Mouse (Mus musculus): ENCODE data around the gene Ptpn7.

Ptpn7 gene

DNA sequence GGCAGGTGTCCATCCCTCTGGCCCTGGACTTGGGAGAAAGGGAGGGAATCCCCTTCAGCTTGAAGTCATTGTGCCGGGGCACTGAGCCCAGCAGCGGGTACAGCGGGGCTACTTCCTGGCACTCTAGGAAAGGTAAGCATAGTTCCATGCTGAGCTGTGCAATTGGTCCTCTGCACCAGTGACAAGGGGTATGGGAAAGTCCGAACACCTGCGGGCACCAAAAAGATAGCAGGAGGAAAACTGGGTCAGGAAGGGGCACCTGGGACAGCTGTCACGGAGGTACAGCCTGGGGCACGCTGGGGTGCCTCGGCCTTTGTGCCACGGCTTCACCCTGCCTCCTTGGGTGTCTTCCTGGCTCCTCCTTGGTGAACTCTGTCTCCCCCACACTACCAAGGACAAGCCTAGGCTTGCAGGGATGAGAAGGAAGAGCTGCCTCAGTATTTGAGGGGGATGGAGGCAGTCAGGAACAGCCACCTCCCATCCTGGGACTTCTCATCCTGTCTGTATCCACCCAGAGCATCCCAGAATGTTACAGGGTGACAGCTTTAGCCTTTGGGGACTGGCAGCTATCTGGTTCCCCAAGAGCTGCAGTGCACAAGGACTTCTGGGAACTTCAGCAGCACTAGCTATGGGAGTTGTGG, 2.8 kb upstream of the Ptpn7 start:
- DNase-seq (ENCODE audit: low read depth): peak; percentile 49

DNA sequence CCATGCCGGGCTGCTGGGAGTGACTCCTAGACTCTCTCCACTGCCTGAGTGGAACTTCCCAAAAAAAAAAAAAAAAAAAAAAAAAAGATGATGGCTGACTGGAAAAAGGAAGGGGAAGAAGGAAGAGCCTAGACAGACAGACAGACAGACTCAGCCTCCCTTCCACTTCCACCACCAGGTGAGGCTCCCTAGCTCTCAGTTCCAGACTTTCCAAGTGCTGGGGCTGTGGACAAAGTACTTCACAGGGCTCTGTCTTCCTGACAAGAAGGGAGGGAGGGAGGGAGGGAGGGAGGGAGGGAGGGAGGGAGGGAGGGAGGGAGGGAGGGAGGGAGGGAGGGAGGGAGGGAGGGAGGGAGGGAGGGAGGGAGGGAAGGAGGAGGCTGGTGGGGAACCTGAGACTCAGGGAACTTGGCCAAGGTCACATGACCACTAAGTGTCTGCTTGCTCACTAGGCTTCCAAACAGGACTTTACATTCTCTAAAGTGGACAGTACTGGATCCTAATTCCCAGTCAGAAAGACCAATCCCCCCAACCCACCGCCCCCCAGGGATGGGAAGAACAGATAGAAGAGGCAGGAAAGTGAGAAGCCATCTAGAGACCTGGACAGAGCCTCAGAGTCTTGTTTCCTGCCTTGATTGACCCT, 2.0 kb upstream of the Ptpn7 start:
- no peak for DNase-seq (ENCODE audit: low read depth)

DNA sequence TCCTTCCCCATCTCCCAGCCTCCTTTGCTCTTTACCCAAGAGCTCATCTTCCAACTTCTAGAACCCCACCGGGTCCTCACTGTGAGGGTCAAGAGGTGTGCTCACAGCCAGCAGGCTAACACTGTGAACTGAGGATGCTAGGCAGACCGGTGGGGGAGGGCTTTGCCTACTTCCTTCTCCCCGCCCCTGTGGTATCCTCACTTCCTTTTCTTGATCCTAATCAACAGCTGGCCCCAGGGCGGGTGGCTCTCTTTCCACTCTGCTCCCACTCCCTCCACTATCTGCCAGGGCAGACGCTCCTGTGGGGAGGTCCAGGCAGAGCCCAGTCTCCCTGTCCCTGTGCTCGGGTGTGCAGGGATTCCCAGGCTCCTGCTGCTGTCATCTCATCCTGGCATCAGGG, 1.5 kb upstream of the Ptpn7 start:
- DNase-seq (ENCODE audit: low read depth): peak; percentile 67

DNA sequence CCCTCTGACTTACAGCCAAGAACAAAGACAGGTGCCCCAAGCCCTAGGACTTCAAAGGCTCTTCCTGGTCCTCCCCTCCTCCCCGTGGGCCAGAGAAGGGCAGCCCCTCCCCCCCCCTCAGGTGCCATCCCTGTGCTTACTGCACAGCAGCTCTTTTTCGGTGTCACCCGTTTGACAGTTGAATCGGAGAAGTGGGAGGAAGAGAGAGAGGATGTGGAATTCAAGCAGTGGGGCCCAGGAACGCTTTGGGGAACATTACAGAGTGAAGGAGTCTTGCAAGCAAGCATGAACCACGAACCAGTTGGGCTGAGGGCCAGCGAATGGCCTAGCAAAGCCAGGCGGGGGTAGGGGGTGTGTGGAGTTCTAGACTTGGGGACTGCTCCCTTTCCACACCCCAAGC, 940 bp upstream of the Ptpn7 start:
- DNase-seq (ENCODE audit: low read depth): peak; percentile 47

DNA sequence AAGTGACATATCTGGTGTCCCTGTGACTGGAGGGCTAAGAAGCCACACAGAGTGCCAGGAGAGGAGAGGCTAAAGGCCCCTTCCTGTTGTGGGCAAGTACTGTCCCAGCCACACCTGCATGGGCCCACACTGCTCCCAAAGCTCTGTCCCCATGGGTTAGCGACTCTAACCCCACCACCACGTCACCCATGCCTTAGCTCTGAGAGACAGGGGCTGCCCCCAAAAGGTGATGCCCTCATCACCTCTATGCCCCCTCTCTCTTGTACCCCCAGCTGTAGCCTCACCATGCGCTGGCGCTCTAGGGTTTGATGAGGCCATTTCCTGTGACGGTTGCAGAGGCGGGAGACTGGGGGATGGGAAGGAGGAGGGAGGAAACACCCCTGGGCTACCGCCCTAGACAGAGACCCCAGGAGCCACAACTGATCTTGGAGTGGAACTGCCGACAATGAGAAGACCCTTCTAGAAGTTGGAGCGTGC, 431 bp downstream of the Ptpn7 start:
- peak; percentile 72 for DNase-seq (ENCODE audit: low read depth)

DNA sequence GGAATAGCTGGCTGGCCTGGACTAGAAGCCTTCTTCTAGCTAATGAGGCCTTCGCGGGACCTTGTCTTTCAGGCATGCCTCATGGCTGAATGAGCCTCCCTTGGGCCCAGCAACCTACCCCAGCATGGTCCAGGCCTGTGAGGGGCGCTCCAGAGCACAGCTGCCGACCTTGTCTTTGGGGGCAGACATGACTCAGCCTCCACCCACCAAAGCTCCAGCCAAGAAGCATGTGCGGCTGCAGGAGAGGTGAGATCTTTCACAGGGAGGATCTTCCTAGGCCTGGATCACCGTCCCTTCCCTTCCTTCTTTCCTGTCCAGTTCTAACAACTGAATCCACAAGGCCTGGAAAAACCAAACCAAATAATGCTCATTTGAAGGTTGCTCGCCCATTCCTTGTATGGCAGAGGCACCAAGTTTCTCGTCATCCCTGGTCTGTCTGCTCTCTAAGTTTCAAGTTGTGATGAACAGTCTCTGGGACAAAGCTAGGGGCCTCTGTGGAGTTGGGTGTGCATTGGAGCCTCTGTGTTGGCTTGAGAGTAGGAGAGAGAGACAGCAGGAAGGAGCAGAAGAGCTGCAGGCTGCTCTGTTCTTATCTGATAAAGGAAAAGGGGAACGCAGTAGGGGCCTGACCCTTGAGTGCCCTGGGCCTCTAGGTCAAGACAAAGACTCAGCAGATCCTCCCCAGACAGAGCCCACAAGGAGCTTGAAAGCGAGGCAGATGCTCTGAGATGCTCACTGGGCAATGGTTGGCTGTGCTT, 1.4 kb downstream of the Ptpn7 start:
- no peak for DNase-seq (ENCODE audit: low read depth)

DNA sequence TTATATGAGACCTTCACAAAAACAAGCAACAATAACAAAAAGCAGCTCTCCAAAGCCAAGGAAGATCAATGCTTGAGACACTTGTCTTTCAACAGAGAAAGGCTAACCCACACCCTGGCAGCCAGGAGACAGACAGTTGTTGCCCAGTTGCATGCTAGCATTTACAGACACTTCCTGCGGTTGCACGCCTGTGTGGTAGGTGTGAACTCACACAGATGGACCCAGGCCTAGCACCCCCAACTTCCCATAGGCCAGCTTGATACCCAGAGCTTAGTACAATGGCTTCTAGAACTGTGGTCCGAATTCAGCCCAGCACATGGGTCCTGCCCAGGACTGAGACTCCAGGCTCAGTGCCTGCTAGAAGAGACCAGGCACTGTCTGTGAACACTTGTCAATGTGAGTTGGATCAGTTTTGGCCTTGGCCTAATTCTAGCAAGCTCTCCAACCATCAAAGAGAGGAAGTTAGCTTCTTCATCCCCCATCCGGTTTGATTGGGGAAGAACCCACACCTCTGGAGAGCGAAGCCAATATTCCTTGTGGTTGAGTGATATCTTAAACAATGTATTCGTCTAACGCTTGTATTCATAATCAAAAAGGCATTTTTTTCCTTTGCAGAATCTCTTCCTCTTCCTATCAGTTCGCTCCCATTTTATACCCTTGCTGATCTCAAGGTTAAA, 2.7 kb downstream of the Ptpn7 start:
- DNase-seq (ENCODE audit: low read depth): no peak

DNA sequence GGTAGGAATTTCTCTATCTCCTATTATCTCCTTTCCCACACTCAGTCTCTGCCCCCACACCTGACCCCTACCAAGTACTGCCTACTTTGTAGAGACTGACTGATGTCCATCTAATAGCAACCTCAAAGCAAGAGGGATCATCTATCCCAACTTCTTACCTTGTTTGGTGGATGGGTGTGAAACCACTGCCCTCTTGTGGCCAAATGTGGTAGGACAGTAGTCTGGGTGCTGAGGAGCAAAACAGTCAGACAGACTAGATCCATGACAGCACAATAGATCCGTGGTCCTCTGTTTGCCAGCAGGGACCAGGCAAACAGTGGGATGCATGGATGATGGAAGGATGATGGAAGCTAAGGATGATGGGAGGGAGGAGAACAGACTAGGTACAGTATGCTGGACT, 4.0 kb downstream of the Ptpn7 start:
- DNase-seq (ENCODE audit: low read depth): peak; percentile 92

DNA sequence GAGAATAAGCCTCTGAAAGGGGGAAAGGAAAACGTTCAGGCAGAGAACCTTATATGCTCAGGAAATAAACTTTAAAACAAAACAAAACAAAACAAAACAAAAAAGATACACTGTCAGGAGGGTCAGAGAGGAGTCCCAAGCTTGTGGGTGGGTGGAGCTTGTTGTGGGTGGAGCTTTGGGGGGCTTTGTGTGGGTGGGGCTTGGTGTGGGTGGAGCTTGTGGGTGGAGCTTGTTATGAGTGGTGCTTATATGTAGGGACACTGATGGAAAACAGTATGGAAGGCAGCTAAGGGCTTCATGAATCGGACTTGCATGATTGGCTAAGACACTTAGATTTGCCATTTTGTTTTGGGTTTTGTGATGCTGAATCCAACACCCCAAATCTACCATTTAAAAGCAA, 7.4 kb downstream of the Ptpn7 start:
- peak; percentile 33 for DNase-seq (ENCODE audit: low read depth)

DNA sequence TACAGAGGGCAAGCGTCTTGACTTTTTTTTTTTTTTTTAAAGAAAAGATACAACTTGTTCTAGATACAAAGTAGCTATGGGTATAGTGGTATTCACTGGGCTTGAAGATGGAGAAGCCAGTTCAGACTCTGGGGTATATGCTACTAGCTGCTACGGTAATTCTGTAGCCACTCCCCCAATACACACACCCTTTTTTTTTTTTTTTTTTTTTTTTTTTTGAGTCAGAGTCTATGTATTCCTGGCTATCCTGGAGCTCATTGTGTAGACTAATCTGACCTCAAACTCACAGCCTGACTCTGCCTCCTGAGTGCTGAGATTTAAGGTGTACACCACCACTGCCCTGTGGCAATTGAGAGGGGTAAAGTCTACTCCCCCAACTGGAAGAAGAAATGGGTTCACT, 10.0 kb downstream of the Ptpn7 start:
- no peak for DNase-seq (ENCODE audit: low read depth)

DNA sequence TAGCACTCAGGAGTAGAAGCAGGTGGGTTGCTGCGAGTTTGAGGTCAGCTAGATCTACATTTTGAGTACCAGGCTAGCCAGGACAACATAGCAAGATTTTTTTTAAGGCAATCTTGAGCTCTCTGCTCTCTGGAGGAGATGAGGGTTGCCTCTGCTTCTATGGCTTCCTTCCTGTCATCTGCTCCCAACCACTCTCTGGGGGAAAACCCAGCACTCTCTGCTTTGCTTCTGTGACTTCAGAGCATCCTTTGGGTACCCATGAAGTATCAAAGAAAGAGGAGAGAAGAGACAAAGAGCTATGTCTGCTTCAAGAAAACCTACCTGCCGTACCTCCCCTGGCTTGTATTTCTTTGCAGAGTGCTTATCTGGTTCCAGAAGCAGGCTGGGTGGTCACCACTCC, 11.4 kb downstream of the Ptpn7 start:
- peak; percentile 49 for DNase-seq (ENCODE audit: low read depth)

DNA sequence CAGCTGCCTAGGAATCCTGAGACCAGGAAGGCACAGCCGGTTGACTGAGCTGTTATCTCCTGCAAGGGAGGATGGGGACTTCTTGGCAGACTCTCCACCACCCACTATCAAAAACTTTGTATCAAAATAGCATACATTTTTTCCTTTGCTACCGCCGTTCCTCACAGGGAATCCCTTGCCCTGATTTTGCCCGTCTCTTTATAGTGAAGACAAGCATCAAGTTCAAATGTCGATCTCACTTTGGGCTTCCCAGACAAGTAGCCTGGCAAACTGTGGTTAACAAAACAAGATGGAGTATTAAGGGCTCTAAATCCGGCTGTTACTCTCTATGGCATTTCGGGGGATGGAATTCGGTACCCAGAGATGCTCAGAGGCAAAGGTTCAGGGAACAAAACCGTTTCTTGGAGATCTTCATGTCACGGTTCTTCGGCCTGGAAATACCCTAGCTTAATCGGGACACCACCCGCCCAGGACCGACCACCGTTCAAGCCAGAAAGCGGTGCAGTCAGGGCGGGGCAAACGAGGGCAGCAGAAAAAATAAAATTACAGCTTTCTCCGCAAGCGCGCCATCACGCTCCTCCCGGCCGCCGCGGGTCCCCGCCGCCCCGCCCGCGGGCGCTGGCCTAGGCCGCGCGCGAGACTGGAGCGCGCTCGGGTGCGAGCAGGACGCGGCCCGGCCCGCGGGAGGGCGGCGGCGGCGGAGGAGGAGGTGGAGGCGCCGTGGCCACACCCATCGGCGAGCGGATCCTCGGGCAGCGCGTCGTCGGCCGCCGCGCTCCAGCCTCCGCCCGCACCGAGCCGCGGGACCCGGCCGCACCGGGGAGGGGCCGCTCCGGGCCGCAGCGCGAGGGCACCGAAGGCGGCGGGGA, 13.8 kb downstream of the Ptpn7 start, which contains the start of gene Arl8a:
Gene Arl8a, plus strand, starts transcription at position 748 of the 869 bp plus-strand sequence.
- peak; percentile 79 for DNase-seq (ENCODE audit: low read depth)

DNA sequence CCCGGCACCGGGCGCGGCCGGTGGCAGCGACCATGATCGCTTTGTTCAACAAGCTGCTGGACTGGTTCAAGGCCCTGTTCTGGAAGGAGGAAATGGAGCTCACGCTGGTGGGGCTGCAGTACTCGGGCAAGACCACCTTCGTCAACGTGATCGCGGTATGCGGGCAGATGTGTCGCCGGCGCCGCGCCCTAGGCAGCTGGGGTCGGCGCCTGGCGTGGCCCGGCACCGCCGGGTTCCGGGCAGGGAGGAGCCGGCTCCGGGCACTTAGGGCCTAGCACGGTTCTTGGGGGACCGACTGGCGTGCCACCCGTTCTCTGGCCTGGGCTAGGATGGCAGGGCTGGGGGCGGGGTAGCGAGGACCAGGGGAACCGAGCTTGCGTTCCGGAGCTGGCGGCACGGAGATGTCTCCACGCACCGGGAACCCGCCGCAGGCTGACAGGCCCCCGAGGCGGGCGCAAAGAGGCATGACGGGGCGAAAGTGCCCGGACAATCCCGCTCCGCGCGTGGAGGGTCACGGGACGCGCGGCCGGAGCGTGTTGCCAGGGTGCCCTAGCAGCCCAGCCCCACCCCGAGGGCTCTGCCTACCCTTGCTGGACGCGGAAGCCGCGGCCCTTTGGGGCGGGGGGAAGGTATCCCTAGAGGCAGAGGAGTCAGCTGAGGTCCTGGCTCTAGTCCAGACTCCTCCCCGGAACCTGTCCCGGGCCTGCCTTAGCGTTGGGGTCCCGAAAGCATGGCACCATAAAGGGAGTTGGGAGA, 14.6 kb downstream of the Ptpn7 start:
- DNase-seq (ENCODE audit: low read depth): peak; percentile 60

DNA sequence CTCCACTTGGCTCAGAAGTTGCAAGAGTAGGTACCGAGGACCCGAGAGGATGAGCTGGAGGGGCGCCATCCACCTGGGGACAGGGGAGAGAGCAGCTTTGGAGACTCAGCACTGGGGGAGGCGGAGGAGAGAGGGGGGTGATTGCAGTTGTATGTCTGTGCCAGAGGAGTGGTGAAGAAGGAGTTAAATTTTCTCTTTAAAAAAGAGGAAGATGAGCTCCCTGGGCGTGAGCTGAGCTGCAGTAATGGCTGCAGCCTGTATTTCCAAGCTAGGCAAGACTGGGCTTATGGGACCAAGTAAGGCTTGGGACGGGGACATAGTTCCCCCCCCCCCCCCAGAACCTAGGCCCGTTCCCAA, 15.2 kb downstream of the Ptpn7 start:
- no peak for DNase-seq (ENCODE audit: low read depth)

DNA sequence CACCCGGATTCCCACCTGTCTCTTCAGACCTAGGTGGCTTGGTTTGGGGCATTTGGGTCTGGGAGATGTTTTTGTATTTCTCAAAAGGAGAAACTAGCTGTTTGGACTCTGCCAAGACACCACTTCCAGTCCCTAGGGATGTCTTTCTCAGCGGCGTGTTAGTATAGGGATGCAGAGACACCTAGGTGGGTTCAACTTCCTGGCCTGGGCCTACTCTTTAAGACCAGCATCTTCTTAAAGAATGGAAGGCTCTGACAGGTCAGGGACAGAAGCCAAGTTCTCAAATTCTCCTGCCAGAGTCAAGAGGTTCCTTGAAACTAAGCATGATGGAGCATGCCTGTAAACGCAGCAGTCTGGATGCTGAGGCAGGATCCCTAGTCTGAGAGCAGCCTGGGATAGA, 16.0 kb downstream of the Ptpn7 start:
- DNase-seq (ENCODE audit: low read depth): no peak

DNA sequence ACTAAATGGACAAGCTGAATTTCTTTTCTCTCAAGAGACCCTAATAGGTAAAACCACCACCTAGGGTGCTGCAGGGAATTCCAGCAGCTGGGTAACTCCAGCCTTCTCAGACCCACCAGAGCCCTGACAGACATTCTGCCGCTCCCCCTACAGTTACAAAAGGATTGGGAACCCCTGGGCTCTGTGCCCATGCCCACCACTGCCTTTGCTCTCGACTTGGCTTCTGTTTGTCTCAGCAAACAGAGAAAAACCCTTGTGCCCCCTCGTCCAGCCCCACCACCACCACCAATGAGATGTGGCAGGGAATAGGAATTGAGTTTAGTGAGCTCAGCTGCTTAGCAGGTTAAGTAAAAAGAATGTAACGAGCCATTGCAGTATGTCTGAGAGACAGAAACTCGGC, 16.5 kb downstream of the Ptpn7 start:
- DNase-seq (ENCODE audit: low read depth): no peak

DNA sequence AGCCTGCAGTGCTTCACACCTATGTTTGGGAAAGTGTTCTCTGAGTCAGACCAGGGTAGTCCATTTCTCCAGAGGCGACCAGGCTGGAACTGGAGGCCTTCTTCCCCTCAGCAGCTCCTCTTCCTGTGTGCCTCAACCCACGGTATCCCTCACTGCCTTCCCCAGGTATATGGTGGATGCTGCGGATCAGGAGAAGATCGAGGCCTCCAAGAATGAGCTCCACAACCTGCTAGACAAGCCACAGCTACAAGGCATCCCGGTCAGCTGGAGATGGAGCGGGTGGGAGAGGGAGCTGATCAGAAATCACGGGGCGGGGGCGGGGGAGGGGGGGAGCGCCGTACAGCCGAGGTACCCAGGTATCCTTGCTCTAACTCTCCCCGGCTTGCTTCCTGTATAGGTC, 21.5 kb downstream of the Ptpn7 start:
- no peak for DNase-seq (ENCODE audit: low read depth)

DNA sequence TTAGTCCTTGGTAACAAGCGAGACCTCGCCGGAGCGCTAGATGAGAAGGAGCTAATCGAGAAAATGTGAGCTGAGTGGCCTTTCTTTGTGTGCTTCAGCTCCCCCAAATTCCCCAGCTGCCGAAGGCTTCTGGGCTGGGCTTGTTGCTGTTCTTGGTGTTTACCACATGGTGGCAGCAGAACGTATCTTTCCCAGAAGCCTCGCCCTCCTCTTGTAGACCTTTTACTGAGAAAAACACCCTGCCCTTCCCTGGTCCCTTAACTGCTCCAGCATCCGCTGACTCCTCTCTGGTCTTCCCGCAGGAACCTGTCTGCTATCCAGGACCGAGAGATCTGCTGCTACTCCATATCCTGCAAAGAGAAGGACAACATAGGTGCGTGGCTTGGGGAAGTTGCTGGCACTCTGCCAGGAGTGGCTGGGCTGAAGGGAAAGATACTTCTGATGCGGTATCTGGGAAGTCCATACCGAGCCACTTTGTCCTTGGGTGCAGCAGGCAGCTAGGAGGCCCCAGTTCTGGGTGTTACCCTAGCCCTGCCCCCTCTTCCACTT, 22.0 kb downstream of the Ptpn7 start:
- peak; percentile 84 for DNase-seq (ENCODE audit: low read depth)

DNA sequence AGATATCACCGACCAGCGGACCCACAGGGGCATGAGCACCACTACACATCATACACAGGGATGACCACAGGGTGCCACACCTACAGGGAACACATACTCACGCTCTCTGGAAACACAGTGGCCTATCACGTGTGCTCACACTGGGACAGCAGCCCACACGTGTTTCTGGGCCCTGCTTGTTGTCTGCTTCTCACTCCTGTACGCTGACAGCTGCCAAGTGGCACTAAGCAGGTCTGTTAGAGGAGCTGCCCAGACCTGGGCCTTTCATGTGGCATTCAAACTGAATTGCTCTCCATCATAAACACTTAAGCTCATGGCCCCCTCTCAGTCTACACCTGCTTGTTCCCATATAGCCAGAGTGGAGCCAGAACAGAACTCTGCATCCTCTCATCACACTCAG, 23.8 kb downstream of the Ptpn7 start:
- DNase-seq (ENCODE audit: low read depth): no peak

DNA sequence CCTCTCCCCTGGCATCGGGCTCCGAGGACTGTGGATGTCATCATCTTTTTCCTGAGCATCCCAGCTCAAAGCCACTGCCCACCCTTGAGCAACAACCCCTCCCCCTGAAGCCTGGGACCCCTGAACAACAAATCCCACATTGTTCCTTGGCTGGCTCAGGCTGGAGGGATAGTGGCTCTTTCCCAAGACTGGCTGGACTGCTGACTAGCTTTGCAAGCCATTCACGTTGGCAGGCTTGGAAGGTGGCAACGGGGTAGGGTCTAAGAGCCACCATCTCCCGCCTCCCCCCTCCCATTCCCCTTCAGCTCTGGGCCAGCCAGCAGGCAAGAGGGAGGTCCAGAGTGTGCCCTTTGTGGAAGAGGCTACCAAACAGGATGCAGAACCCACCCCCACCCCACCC, 26.1 kb downstream of the Ptpn7 start:
- no peak for DNase-seq (ENCODE audit: low read depth)

DNA sequence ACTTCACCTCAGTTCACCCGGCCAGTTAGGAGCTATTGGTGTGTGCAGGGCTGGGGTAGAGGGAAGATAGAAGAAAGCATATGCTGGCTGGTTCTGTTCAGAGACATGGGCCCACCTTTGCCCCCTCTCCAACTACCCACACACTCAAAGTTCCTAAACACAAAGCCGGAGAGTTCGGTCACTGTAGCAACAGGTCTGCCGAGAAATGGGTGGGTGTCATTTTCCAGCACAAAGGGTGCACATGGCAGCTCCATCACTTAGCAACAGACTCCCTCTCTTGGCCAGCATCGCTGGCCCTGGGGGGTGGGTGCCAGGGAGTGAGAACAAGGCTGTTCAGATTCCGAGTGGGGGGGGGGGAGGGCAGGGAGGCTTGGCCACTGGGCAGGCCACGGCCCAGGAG, 26.6 kb downstream of the Ptpn7 start:
- no peak for DNase-seq (ENCODE audit: low read depth)
